Comparison of ENCODE assay signal across 15 mouse cellular contexts in genomic region chr2:6882236-6882885, GRCm38 (mm10).
DNase-seq lines count a peak whose midpoint lies in the region; ATAC-seq and TF ChIP-seq lines count a peak whose summit lies in the region.
"Had no signal": no experiment of that assay in that cellular context is flagged by ENCODE, and none has a peak within 500 bp of the region (broad histone marks: within the 10 kb centered on the region; RNA-seq: fewer than 3 reads in every experiment).

No protein-coding gene starts in this region.

- TF ChIP-seq POLR2A in cerebellum, adult 2 months (IDR thresholded peaks at IDR 0.05; ENCODE audit: borderline replicate concordance, insufficient read depth, low read length): no peak
- no peak for TF ChIP-seq POLR2A in olfactory bulb, adult 2 months (IDR thresholded peaks at IDR 0.05; ENCODE audit: insufficient read depth, low read depth, low read length)

- WGBS in cerebellum, adult 2 months: 7% methylated on average over 6 of the region's 6 CpGs
- WGBS in forebrain, embryonic 16.5 days: 15% methylated on average over 6 of the region's 6 CpGs
- 42% methylated on average over 6 of the region's 6 CpGs for WGBS in midbrain, embryonic 11.5 days
- WGBS in olfactory bulb, adult 2 months: 26% methylated on average over 6 of the region's 6 CpGs

- intact Hi-C loops in left cerebral cortex, postnatal 4 days (cut with DNase I): loop anchor here (5.0 to 10.0 kb wide), 3 partner anchors 200 to 1502 kb away; no protein-coding TSS in a partner anchor

- no peaks in the 10 kb centered on the region for H3K36me3 ChIP-seq in forebrain, embryonic 16.5 days (ENCODE audit: control insufficient read depth, insufficient read depth)
- H3K36me3 ChIP-seq in midbrain, embryonic 11.5 days (ENCODE audit: control insufficient read depth, insufficient read depth, low read length): no peaks in the 10 kb centered on the region
- H3K36me3 ChIP-seq: heart, embryonic 15.5 days; intestine, embryonic 15.5 days; liver, embryonic 13.5 days had no signal

- H3K4me1 ChIP-seq in cerebellum, adult 2 months (ENCODE audit: control insufficient read depth, insufficient read depth, low read length): peaks cover 12% of the 10 kb centered on the region; the same call in 1 of the 2 replicates
- peaks cover 21% of the 10 kb centered on the region for H3K4me1 ChIP-seq in forebrain, embryonic 16.5 days (replicated peaks; ENCODE audit: control insufficient read depth, insufficient read depth, low read length)
- H3K4me1 ChIP-seq in midbrain, embryonic 11.5 days (ENCODE audit: control insufficient read depth, insufficient read depth, low read length): peaks cover 30% of the 10 kb centered on the region
- H3K4me1 ChIP-seq in olfactory bulb, adult 2 months (ENCODE audit: control insufficient read depth, insufficient read depth, low read length): no peaks in the 10 kb centered on the region
- H3K4me1 ChIP-seq: intestine, embryonic 15.5 days; liver, embryonic 13.5 days had no signal

- no peak for ATAC-seq in cerebellum, adult (ENCODE audit: insufficient number of reproducible peaks, low FRiP score, low TSS enrichment)
- no peak; the same call in 1 of the 2 replicates for ATAC-seq in forebrain, embryonic 16.5 days
- no peak for ATAC-seq in midbrain, embryonic 11.5 days (ENCODE audit: low FRiP score)
- ATAC-seq: intestine, embryonic 15.5 days had no signal

- H3K9ac ChIP-seq in forebrain, embryonic 16.5 days (replicated peaks; ENCODE audit: low read depth, low read length): peak overlapping the region; percentile 73
- no peak overlapping the region; the same call in 1 of the 2 replicates for H3K9ac ChIP-seq in midbrain, embryonic 11.5 days (ENCODE audit: low read length)
- H3K9ac ChIP-seq: heart, embryonic 15.5 days; intestine, embryonic 15.5 days; liver, embryonic 13.5 days had no signal

- peak overlapping the region; percentile 46 for H3K4me3 ChIP-seq in cerebellum, adult 2 months (replicated peaks; ENCODE audit: insufficient read depth, low read depth, low read length)
- peak overlapping the region; percentile 47 for H3K4me3 ChIP-seq in forebrain, embryonic 16.5 days (replicated peaks; ENCODE audit: low read length)
- H3K4me3 ChIP-seq in midbrain, embryonic 11.5 days (ENCODE audit: low read depth, low read length): peak overlapping the region; percentile 18; the same call in 1 of the 2 replicates
- no peak overlapping the region for H3K4me3 ChIP-seq in olfactory bulb, adult 2 months (ENCODE audit: insufficient read depth, low read depth, low read length)
- H3K4me3 ChIP-seq: heart, embryonic 15.5 days; intestine, embryonic 15.5 days; liver, embryonic 13.5 days had no signal

- peak overlapping the region; percentile 66 for H3K4me2 ChIP-seq in forebrain, embryonic 16.5 days (ENCODE audit: low read length)
- H3K4me2 ChIP-seq in midbrain, embryonic 11.5 days: peak overlapping the region; percentile 44; the same call in 1 of the 2 replicates
- H3K4me2 ChIP-seq: heart, embryonic 15.5 days; intestine, embryonic 15.5 days; liver, embryonic 13.5 days had no signal

- peak in 1 of 2 experiments; percentile 27 for DNase-seq in cerebellum, adult 2 months
- DNase-seq in midbrain, embryonic 11.5 days (ENCODE audit: low spot score, missing footprints): no peak
- DNase-seq in left cerebral cortex, postnatal 4 days: no peak
- no peak for DNase-seq in gastrocnemius, postnatal 25 days
- no peak for DNase-seq in adrenal gland, postnatal 10 days
- DNase-seq: adrenal gland, adult 8-10 months; cerebellum, adult 11 months; gastrocnemius, postnatal 14 days; kidney, postnatal 4 days; liver, embryonic 13.5 days had no signal

- H3K27me3 ChIP-seq in cerebellum, adult 2 months (ENCODE audit: control insufficient read depth, insufficient read depth, low read length): no peaks in the 10 kb centered on the region
- H3K27me3 ChIP-seq in forebrain, embryonic 16.5 days (replicated peaks; ENCODE audit: control insufficient read depth, insufficient read depth, low read length): no peaks in the 10 kb centered on the region
- no peaks in the 10 kb centered on the region for H3K27me3 ChIP-seq in midbrain, embryonic 11.5 days (ENCODE audit: control insufficient read depth, insufficient read depth, low read length)
- H3K27me3 ChIP-seq: heart, embryonic 15.5 days; intestine, embryonic 15.5 days; liver, embryonic 13.5 days had no signal

- no peaks in the 10 kb centered on the region for H3K9me3 ChIP-seq in forebrain, embryonic 16.5 days (ENCODE audit: control insufficient read depth, low read length)
- no peaks in the 10 kb centered on the region for H3K9me3 ChIP-seq in midbrain, embryonic 11.5 days (ENCODE audit: control insufficient read depth, low read length)
- H3K9me3 ChIP-seq: heart, embryonic 15.5 days; intestine, embryonic 15.5 days; liver, embryonic 13.5 days had no signal

- no peak for TF ChIP-seq CTCF in cerebellum, adult 2 months (IDR thresholded peaks at IDR 0.05; ENCODE audit: borderline replicate concordance, insufficient read depth, low read depth, low read length)
- no peak for TF ChIP-seq CTCF in olfactory bulb, adult 2 months (IDR thresholded peaks at IDR 0.05; ENCODE audit: insufficient read depth, low read depth, low read length)

- no peak overlapping the region; the same call in 1 of the 2 replicates for H3K27ac ChIP-seq in cerebellum, adult 2 months (ENCODE audit: insufficient read depth, low read length)
- H3K27ac ChIP-seq in forebrain, embryonic 16.5 days (ENCODE audit: low read length): peak overlapping the region; percentile 93
- no peak overlapping the region for H3K27ac ChIP-seq in midbrain, embryonic 11.5 days (ENCODE audit: low read depth, low read length)
- peak overlapping the region; percentile 90 for H3K27ac ChIP-seq in olfactory bulb, adult 2 months (ENCODE audit: insufficient read depth, low read depth, low read length)
- H3K27ac ChIP-seq: heart, embryonic 15.5 days; intestine, embryonic 15.5 days; liver, embryonic 13.5 days had no signal

Comparison
In these comparisons a context has a peak if more than half of its experiments do, and no peak if none do; other contexts are left out.
1. H3K27ac ChIP-seq: peak in forebrain, embryonic 16.5 days (single experiment) and olfactory bulb, adult 2 months (single experiment); none in cerebellum, adult 2 months (single experiment) and midbrain, embryonic 11.5 days (single experiment).